Mouse (Mus musculus) neural tube, embryonic 15.5 days (tissue): ENCODE data around the gene Actr2. TPM values are rescaled to one million over a fixed set of nuclear protein-coding genes. Genes with fewer than 3 reads are reported as not detected.
A peak's percentile ranks its signal among the peaks of the same experiment; 100 is the strongest.
"Not testable (repeated sequence)": the region's sequence is repeated elsewhere in the genome, so short reads cannot be mapped to it uniquely, and the experiment has no call there.

ENCODE experiments used
- ATAC-seq: fragments of 200-750 bp; cut with Nextera tagmentation; 2 replicates; pipeline ENCODE4 v1.8.0; 2017; ENCODE audit warnings: mild to moderate bottlenecking, moderate TSS enrichment, moderate library complexity; ENCODE audit not compliant: low FRiP score
- H3K27ac ChIP-seq: fragments of 300-500 bp; sonication (generic); replicated peaks from 2 replicates; pipeline ENCODE4 v1.5.1; 2015; ENCODE audit warnings: mild to moderate bottlenecking, inconsistent platforms
- H3K27me3 ChIP-seq: fragments of 300-500 bp; sonication (generic); replicated peaks from 2 replicates; pipeline ENCODE4 v1.6.1; 2015; ENCODE audit warnings: inconsistent platforms
- H3K36me3 ChIP-seq: fragments of 300-500 bp; sonication (generic); 2 replicates; pipeline ENCODE4 v1.6.1; 2015; ENCODE audit warnings: inconsistent platforms
- H3K4me1 ChIP-seq: fragments of 300-500 bp; sonication (generic); 2 replicates; pipeline ENCODE4 v1.6.1; 2015; ENCODE audit warnings: inconsistent platforms
- H3K4me2 ChIP-seq: fragments of 300-500 bp; sonication (generic); 2 replicates; pipeline ENCODE4 v1.6.1; 2015; ENCODE audit warnings: inconsistent platforms, mild to moderate bottlenecking, moderate library complexity
- H3K4me3 ChIP-seq: fragments of 300-500 bp; sonication (generic); replicated peaks from 2 replicates; pipeline ENCODE4 v1.5.1; 2015; ENCODE audit warnings: mild to moderate bottlenecking, inconsistent platforms
- H3K9ac ChIP-seq: fragments of 300-500 bp; sonication (generic); replicated peaks from 2 replicates; pipeline ENCODE4 v1.6.1; 2015; ENCODE audit warnings: mild to moderate bottlenecking, inconsistent platforms
- H3K9me3 ChIP-seq: fragments of 300-500 bp; sonication (generic); replicated peaks from 2 replicates; pipeline ENCODE4 v1.6.1; 2016; ENCODE audit warnings: inconsistent platforms
- WGBS: fragments of 180-500 bp; shearing (Covaris S2); methylation state at CpG from one replicate; pipeline ENCODE4 v1.1.7; 2015; ENCODE audit warnings: mixed read lengths; 5-methylcytosine and 5-hydroxymethylcytosine counted together
- polyA plus RNA-seq: library from polyadenylated mRNA; unstranded; fragments of >200 nt; fragmentation: Nextera tagmentation; extraction: Ambion mirVana; gene quantifications from 2 replicates; pipeline ENCODE4 v1.2.1, GENCODE M21; 2015

Actr2 gene
- polyA plus RNA-seq, 1 experiment from 2014 or later = 168 TPM

DNA sequence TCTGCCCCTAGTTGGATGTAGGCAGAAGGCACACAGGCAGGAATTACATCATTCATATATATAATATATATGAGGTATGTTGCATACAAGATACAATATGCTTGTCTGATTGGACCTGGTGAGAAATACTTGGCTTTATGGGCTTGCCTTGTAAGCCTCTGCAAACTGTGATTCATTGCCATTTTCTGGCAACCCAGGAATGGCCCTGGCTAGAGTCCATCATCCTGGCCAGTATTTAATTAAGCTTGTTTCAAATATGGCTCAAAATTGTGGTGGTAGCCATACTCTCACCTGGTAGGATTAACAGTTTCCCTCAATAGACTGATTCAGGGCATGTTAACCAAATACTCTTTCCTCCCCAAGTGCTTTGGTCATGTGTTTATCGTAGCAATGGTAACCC, 46.6 kb downstream of the Actr2 start:
- Histone ChIP-seq H3K4me2 (no peak overlapping the region), H3K36me3 (peaks cover 26% of the 10 kb centered on the region), H3K9me3 (no peaks in the 10 kb centered on the region), H3K27me3 (no peaks in the 10 kb centered on the region), H3K9ac (no peak overlapping the region), H3K27ac (no peak overlapping the region), H3K4me1 (no peaks in the 10 kb centered on the region), H3K4me3 (no peak overlapping the region)
- ATAC-seq = no peak
- WGBS = 93% methylated on average over 1 of the region's 1 CpGs

DNA sequence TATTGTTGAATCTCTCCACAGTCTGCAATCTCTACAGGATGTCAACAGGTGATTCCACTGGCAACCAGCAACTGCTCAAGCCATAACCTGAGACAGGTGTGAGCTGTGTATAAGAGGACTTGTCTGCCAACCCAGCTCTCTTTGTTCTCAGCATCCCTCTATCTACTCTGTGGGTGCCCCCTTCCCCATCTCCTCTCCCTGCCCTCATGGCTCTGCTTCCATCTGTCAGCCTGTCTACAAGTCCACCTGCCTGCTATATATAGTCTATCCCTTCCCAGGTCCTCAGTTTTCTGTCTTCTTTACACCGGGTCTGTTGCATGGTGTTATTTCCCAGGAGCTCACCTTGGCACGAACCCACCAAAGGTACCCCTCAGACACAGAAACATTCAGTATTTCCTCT, 47.8 kb downstream of the Actr2 start:
- Histone ChIP-seq H3K27me3 (no peaks in the 10 kb centered on the region), H3K9ac (no peak overlapping the region), H3K27ac (no peak overlapping the region), H3K36me3 (peaks cover 27% of the 10 kb centered on the region), H3K9me3 (no peaks in the 10 kb centered on the region), H3K4me1 (no peaks in the 10 kb centered on the region), H3K4me2 (no peak overlapping the region), H3K4me3 (no peak overlapping the region)
- 95% methylated on average over 2 of the region's 2 CpGs for WGBS
- no peak for ATAC-seq

DNA sequence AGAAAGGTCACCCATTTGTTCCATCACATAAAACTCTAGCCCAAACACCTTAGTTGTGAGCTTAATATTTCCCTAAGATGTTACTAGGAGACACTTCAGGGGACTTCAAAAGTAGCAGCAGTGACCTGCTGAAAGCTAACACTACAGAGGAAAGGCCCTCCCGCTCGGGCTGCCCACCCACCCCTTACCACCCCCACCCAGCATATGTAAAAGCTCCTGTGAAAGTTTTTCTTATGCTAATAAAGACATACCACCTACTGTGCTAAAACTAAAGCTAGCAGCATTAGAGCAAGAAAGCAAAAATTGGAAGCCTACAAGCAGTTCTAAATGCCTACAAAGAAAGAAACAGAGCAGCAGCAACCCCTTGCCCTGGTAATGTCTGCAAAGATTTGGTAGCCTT, 48.6 kb downstream of the Actr2 start:
- H3K4me1 ChIP-seq, H3K9me3 ChIP-seq, ATAC-seq, H3K27ac ChIP-seq, H3K9ac ChIP-seq, H3K4me3 ChIP-seq, H3K27me3 ChIP-seq, H3K4me2 ChIP-seq: not testable (repeated sequence)
- peaks cover 29% of the 10 kb centered on the region for H3K36me3 ChIP-seq
- WGBS = 11% methylated on average over 2 of the region's 2 CpGs

DNA sequence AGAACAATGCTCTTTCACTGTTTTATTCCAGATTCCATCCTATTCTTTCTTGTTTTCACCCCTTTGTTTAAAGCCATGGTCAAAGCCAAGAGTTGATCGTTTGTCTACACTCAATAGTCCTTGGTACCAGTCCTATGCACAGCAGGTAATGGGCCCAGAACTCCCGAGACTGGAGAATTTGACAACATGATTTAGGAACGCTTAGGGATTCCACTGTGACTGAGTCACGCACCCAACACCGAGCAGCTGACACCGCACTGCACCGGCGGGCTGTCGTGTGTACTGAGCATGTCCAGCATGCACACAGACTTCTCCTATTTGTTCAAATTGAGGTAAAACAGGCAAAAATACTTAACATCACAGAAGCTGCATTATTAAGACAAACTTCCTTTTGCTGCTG, 49.9 kb downstream of the Actr2 start:
- not testable (repeated sequence) for ATAC-seq, H3K9ac ChIP-seq, H3K9me3 ChIP-seq, H3K4me3 ChIP-seq, H3K27ac ChIP-seq, H3K4me1 ChIP-seq, H3K27me3 ChIP-seq, H3K4me2 ChIP-seq
- 54% methylated on average over 9 of the region's 9 CpGs for WGBS
- H3K36me3 ChIP-seq = peaks cover 33% of the 10 kb centered on the region

DNA sequence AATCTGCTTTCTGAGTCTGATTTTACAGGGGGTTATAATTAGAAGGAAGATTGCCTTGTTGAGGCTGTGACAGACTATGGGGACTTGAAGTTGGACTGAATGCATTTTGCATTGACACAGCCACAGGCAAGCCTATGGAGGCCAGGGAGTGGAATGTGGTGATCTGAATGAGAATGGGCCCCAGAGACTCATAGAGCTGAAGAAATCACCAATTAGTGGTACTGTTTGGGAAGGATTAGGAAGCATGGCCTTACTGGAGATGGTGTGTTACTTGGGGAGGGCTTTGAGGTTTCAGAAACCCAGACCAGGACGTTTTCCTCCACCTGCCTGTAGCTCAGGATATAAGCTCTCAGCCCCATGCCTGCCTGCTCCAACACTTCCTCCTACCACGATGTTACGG, 53.0 kb downstream of the Actr2 start:
- H3K27me3 ChIP-seq = no peaks in the 10 kb centered on the region
- H3K27ac ChIP-seq = no peak overlapping the region
- no peaks in the 10 kb centered on the region; the same call in 1 of the 2 replicates for H3K9me3 ChIP-seq
- no peak overlapping the region for H3K4me3 ChIP-seq
- H3K4me1 ChIP-seq = 0 out of 2 replicates have a peak, but pooled peaks cover under 1% of the 10 kb centered on the region
- ATAC-seq = no peak
- no peak overlapping the region for H3K4me2 ChIP-seq
- H3K36me3 ChIP-seq = peaks cover 31% of the 10 kb centered on the region
- H3K9ac ChIP-seq = no peak overlapping the region
- WGBS = 83% methylated on average over 3 of the region's 3 CpGs

DNA sequence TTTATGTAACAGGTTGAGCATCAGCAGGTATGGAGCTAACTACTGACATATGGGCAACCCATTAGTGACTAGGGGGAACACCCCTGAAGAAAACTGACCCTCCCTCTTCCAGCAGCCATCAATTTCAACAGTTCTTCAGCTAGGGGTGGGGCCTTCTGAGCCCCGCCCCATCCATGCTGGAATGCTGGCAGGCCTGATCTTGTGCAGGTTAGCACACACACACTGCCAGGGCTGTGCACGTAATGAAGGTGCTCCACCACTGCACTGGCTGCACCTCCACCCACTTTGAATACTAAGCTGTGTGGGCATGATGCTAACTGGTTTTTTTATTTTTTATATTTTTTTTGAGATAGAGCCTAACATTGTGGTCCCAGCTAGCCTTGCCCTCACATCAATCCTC, 55.3 kb downstream of the Actr2 start:
- Histone ChIP-seq H3K27ac (no peak overlapping the region), H3K9ac (no peak overlapping the region), H3K9me3 (no peaks in the 10 kb centered on the region; the same call in 1 of the 2 replicates), H3K4me3 (no peak overlapping the region), H3K4me1 (peaks cover 14% of the 10 kb centered on the region), H3K36me3 (peaks cover 29% of the 10 kb centered on the region), H3K4me2 (no peak overlapping the region), H3K27me3 (no peaks in the 10 kb centered on the region)
- ATAC-seq = no peak
- WGBS = 94% methylated on average over 2 of the region's 2 CpGs

DNA sequence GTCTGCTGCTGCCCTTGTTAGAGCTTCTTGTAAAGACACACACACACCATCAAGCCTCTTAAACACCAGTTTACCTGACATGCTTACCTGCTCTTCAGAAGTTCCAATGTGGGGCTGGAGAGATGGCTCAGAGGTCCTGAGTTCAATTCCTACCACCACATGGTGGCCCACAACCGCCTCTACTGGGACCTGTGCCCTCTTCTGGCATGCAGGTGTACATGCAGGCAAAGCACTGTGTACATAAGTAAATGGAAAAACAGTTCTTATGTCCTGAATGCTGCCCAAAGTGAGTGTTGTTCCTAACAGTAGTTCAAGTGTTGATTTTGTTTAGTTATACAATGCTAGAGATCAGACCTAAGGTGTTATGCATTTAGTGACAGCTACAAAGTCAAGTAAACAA, 56.5 kb downstream of the Actr2 start:
- H3K9me3 ChIP-seq = no peaks in the 10 kb centered on the region; the same call in 1 of the 2 replicates
- no peak for ATAC-seq
- peaks cover 29% of the 10 kb centered on the region for H3K36me3 ChIP-seq
- no peaks in the 10 kb centered on the region for H3K27me3 ChIP-seq
- no peak overlapping the region for H3K9ac ChIP-seq
- no peak overlapping the region for H3K4me3 ChIP-seq
- peaks cover 14% of the 10 kb centered on the region for H3K4me1 ChIP-seq
- no peak overlapping the region for H3K4me2 ChIP-seq
- 81% methylated on average over 1 of the region's 1 CpGs for WGBS
- H3K27ac ChIP-seq = no peak overlapping the region

DNA sequence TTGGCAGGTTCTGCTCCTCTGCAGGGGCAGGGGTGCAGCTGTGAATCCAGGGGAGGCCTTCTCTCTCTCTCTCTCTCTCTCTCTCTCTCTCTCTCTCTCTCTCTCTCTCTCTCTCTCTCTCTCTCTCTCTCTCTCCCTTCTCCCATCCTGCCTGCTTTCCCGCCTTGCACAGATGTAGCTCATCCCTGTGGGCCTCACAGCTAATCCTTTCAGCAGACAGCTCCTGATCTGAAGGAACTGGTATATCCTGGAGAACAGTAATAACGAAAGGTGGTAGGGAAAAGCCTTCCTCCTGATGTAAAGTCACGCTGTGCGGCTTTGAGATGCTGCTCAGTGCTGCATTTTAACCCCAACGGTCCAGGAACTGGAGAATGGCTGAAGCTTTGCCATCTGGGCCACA, 58.1 kb downstream of the Actr2 start:
- Histone ChIP-seq H3K9ac (no peak overlapping the region), H3K27me3 (no peaks in the 10 kb centered on the region), H3K9me3 (no peaks in the 10 kb centered on the region; the same call in 1 of the 2 replicates), H3K4me1 (peaks cover 14% of the 10 kb centered on the region), H3K4me2 (no peak overlapping the region), H3K4me3 (no peak overlapping the region), H3K36me3 (peaks cover 19% of the 10 kb centered on the region), H3K27ac (no peak overlapping the region)
- no peak for ATAC-seq
- WGBS = 42% methylated on average over 5 of the region's 5 CpGs

DNA sequence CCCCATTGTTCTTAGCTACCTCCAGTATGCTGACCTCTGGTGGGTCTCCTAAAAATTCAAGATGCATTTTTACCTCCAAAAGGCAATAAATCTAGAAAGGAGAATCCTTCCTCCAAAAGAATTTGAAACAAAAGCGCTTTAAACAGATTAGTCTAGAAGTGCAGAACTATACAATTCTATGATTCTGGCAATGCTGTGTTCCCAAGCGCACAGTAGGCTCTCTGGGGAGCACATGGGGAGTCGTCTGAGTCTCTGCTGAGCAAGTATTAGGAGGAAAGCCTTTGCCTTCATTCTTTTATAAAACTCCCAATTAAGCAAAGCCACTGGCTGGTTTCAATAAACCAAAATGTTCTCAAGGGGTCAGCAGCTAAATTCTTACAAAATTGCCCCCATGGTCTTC, 58.8 kb downstream of the Actr2 start:
- H3K9me3 ChIP-seq = no peaks in the 10 kb centered on the region; the same call in 1 of the 2 replicates
- H3K27ac ChIP-seq = 0 out of 2 replicates have a peak overlapping the region, but pooled peaks have one; percentile 9
- H3K36me3 ChIP-seq = peaks cover 14% of the 10 kb centered on the region
- H3K4me1 ChIP-seq = peaks cover 14% of the 10 kb centered on the region
- 72% methylated on average over 3 of the region's 3 CpGs for WGBS
- ATAC-seq = no peak
- H3K4me3 ChIP-seq = no peak overlapping the region
- no peaks in the 10 kb centered on the region for H3K27me3 ChIP-seq
- H3K4me2 ChIP-seq = no peak overlapping the region
- no peak overlapping the region for H3K9ac ChIP-seq

DNA sequence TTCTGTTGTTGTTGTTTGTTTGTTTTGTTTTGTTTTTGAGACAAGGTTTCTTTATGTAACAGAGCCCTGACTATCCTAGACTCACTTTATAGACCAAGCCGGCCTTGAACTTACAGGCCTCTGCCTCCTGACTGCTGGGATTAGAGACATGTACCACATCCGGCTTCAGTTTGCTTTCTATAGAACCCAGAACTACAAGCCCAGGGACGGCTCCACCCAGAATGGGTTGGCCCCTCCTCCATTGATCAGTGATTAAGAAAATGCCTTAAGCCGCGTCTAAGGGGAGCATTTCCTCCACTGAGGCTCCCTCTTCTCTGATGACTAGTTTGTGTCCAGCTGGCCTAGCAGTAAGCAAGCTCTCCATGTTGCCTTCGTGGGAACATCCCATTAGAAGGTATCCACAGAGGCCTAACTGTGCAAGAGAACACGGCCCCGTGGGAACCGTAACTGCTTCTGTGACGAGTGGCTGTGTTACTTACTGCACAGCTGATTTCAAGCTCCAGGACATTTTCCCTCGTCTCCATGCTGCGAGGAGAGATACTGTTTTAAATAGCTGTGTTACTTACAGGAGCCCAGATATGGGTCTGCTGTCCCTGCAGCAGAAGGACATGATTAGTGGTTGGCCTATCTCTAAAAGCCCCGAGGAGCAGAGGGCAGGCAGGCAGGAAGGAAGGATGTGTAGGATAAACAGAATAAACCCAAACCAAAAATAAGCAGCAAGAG, 59.7 kb downstream of the Actr2 start:
- Histone ChIP-seq H3K9ac (no peak overlapping the region), H3K4me1 (peaks cover 14% of the 10 kb centered on the region), H3K36me3 (peaks cover 11% of the 10 kb centered on the region), H3K27ac (peak overlapping the region; percentile 24; the same call in 1 of the 2 replicates), H3K9me3 (no peaks in the 10 kb centered on the region; the same call in 1 of the 2 replicates), H3K4me2 (no peak overlapping the region), H3K4me3 (no peak overlapping the region), H3K27me3 (no peaks in the 10 kb centered on the region)
- no peak for ATAC-seq
- WGBS = 50% methylated on average over 13 of the region's 13 CpGs

DNA sequence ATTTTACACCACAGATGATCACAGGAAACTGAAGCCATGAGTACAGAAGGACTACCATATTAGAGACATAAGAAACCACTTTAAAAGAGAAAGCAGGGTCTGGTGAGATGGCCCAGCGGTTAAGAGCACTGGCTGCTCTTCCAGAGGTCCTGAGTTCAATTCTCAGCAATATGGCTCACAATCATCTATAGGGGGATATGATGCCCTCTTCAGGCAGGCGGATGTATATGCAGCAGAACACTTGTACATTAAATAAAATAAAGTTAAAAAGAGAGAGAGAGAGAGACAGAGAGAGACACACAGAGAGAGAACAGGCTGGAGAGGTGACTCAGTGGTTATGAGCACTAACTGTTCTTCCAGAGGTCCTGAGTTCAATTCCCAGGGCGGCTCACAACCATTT, 67.1 kb downstream of the Actr2 start:
- 72% methylated on average over 3 of the region's 3 CpGs for WGBS
- Histone ChIP-seq H3K4me1 (peaks cover 12% of the 10 kb centered on the region), H3K4me2 (no peak overlapping the region), H3K27ac (no peak overlapping the region), H3K9ac (no peak overlapping the region), H3K4me3 (no peak overlapping the region), H3K36me3 (no peaks in the 10 kb centered on the region), H3K9me3 (no peaks in the 10 kb centered on the region), H3K27me3 (no peaks in the 10 kb centered on the region)
- ATAC-seq = no peak

DNA sequence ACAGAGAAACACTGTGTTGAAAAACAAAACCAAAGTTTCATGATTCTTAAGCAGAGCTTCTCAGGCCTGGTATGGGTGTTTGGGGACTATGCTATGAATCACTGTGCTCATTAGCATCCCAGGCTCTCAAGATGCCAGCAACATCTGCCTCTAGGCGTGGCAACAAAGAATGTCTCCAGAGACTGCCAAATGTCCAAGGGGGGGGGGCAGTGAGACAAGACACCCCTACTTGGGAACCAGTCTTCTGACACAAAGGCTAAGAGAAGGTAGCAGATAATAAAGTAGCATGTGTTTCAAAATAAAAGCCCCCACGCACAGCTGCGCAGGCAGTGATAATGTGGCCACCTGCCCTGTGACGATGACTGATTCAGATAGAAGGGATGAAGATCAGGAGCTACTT, 69.5 kb downstream of the Actr2 start:
- Histone ChIP-seq H3K4me1 (peaks cover 24% of the 10 kb centered on the region), H3K27me3 (no peaks in the 10 kb centered on the region), H3K4me2 (no peak overlapping the region), H3K9ac (no peak overlapping the region), H3K36me3 (no peaks in the 10 kb centered on the region), H3K27ac (no peak overlapping the region), H3K9me3 (no peaks in the 10 kb centered on the region), H3K4me3 (no peak overlapping the region)
- WGBS = 43% methylated on average over 4 of the region's 4 CpGs
- ATAC-seq = no peak
